ENCODE assay signal across 8 mouse cellular contexts in the genomic region with DNA sequence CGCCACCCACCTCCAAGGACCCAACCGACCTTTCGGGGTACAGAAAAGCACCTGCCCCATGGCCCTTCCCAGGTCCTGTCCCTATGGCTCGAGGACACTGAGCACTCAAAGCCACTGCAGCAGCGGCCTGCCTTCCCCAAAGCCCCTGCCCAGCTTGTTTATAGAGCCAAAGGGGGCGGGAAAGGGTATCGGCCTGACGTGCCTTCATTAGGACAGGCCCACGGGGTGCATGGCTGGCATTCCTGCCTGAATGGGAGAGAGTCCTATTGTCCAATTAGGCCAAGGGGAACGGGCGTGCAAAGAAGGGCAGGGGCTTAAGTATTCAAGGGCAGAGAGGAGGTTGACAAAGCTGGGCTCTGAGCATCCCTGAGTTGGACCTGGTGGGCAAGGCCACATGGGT. TPM values are rescaled to one million over a fixed set of nuclear protein-coding genes. Genes with fewer than 3 reads are reported as not detected.
A peak's percentile ranks its signal among the peaks of the same experiment; 100 is the strongest.
DNase-seq lines count a peak whose midpoint lies in the region; ATAC-seq lines count a peak whose summit lies in the region.

No protein-coding gene starts in this region.

- H3K4me3 ChIP-seq in liver, embryonic 13.5 days (replicated peaks), result no peak overlapping the region
- no peak overlapping the region for H3K4me3 ChIP-seq in liver, embryonic 11.5 days (ENCODE audit: low read depth, low read length)
- H3K4me3 ChIP-seq in forebrain, embryonic 11.5 days (ENCODE audit: low read depth, low read length), result no peak overlapping the region
- no peak overlapping the region for H3K4me3 ChIP-seq in hindbrain, embryonic 14.5 days (replicated peaks; ENCODE audit: low read length)
- H3K4me3 ChIP-seq in neural tube, embryonic 15.5 days (replicated peaks), result no peak overlapping the region

- H3K9ac ChIP-seq in liver, embryonic 13.5 days, result no peak overlapping the region
- H3K9ac ChIP-seq in liver, embryonic 11.5 days (ENCODE audit: low read depth, low read length), result no peak overlapping the region
- H3K9ac ChIP-seq in forebrain, embryonic 11.5 days (ENCODE audit: low read length), result no peak overlapping the region
- 0 out of 2 replicates have a peak overlapping the region, but pooled peaks have one; percentile 14 for H3K9ac ChIP-seq in hindbrain, embryonic 14.5 days
- H3K9ac ChIP-seq in neural tube, embryonic 15.5 days (replicated peaks), result 0 out of 2 replicates have a peak overlapping the region, but pooled peaks have one; percentile 1

- 88% methylated on average over 11 of the region's 11 CpGs for WGBS in liver, embryonic 13.5 days (ENCODE audit: insufficient replicate concordance)
- WGBS in liver, embryonic 11.5 days, result 87% methylated on average over 11 of the region's 11 CpGs
- WGBS in forebrain, embryonic 11.5 days, result 48% methylated on average over 11 of the region's 11 CpGs
- WGBS in hindbrain, embryonic 14.5 days, result 41% methylated on average over 11 of the region's 11 CpGs
- 39% methylated on average over 11 of the region's 11 CpGs for WGBS in neural tube, embryonic 15.5 days

- H3K4me2 ChIP-seq in liver, embryonic 13.5 days, result 0 out of 2 replicates have a peak overlapping the region, but pooled peaks have one; percentile 8
- H3K4me2 ChIP-seq in liver, embryonic 11.5 days, result no peak overlapping the region
- 0 out of 2 replicates have a peak overlapping the region, but pooled peaks have one; percentile 18 for H3K4me2 ChIP-seq in forebrain, embryonic 11.5 days (ENCODE audit: low read depth, low read length, severe bottlenecking)
- H3K4me2 ChIP-seq in hindbrain, embryonic 14.5 days (replicated peaks), result peak overlapping the region; percentile 88
- peak overlapping the region; percentile 96 for H3K4me2 ChIP-seq in neural tube, embryonic 15.5 days

- no peaks in the 10 kb centered on the region for H3K27me3 ChIP-seq in liver, embryonic 13.5 days
- no peaks in the 10 kb centered on the region for H3K27me3 ChIP-seq in liver, embryonic 11.5 days (replicated peaks; ENCODE audit: control insufficient read depth, insufficient read depth, low read length)
- H3K27me3 ChIP-seq in forebrain, embryonic 11.5 days (ENCODE audit: control insufficient read depth, insufficient read depth, low read length), result no peaks in the 10 kb centered on the region
- no peaks in the 10 kb centered on the region for H3K27me3 ChIP-seq in hindbrain, embryonic 14.5 days (ENCODE audit: control insufficient read depth, insufficient read depth, low read length)
- H3K27me3 ChIP-seq in neural tube, embryonic 15.5 days (replicated peaks), result no peaks in the 10 kb centered on the region

- peak overlapping the region; percentile 85 for H3K27ac ChIP-seq in liver, embryonic 13.5 days
- no peak overlapping the region for H3K27ac ChIP-seq in liver, embryonic 11.5 days (ENCODE audit: low read depth, low read length)
- 0 out of 2 replicates have a peak overlapping the region, but pooled peaks have one; percentile 37 for H3K27ac ChIP-seq in forebrain, embryonic 11.5 days (ENCODE audit: low read depth, low read length)
- peak overlapping the region; percentile 74 for H3K27ac ChIP-seq in hindbrain, embryonic 14.5 days
- H3K27ac ChIP-seq in neural tube, embryonic 15.5 days (replicated peaks), result peak overlapping the region; percentile 72

- ATAC-seq in liver, embryonic 13.5 days (ENCODE audit: low read depth), result no peak
- no peak for ATAC-seq in liver, embryonic 11.5 days (replicated peaks; ENCODE audit: low FRiP score)
- ATAC-seq in forebrain, embryonic 11.5 days (replicated peaks; ENCODE audit: low FRiP score), result no peak
- ATAC-seq in hindbrain, embryonic 14.5 days (ENCODE audit: low FRiP score), result no peak
- no peak; the same call in 1 of the 2 replicates for ATAC-seq in neural tube, embryonic 15.5 days (ENCODE audit: low FRiP score)
- ATAC-seq in megakaryocyte progenitor cell, adult 5-6 weeks (replicated peaks; ENCODE audit: poor library complexity), result no peak

- peaks cover 98% of the 10 kb centered on the region for H3K4me1 ChIP-seq in liver, embryonic 13.5 days (replicated peaks)
- H3K4me1 ChIP-seq in liver, embryonic 11.5 days (replicated peaks; ENCODE audit: control insufficient read depth, insufficient read depth, low read length), result peaks cover 65% of the 10 kb centered on the region
- peaks cover 28% of the 10 kb centered on the region for H3K4me1 ChIP-seq in forebrain, embryonic 11.5 days (replicated peaks; ENCODE audit: control insufficient read depth, insufficient read depth, low read length)
- peaks cover 37% of the 10 kb centered on the region for H3K4me1 ChIP-seq in hindbrain, embryonic 14.5 days (replicated peaks; ENCODE audit: control insufficient read depth, insufficient read depth, low read length)
- H3K4me1 ChIP-seq in neural tube, embryonic 15.5 days, result peaks cover 64% of the 10 kb centered on the region

- H3K9me3 ChIP-seq in liver, embryonic 13.5 days (replicated peaks), result no peaks in the 10 kb centered on the region
- no peaks in the 10 kb centered on the region for H3K9me3 ChIP-seq in liver, embryonic 11.5 days (ENCODE audit: control insufficient read depth, low read length)
- H3K9me3 ChIP-seq in forebrain, embryonic 11.5 days (ENCODE audit: control insufficient read depth, low read length), result no peaks in the 10 kb centered on the region
- H3K9me3 ChIP-seq in hindbrain, embryonic 14.5 days (ENCODE audit: control insufficient read depth, low read length), result no peaks in the 10 kb centered on the region
- no peaks in the 10 kb centered on the region for H3K9me3 ChIP-seq in neural tube, embryonic 15.5 days (replicated peaks)

- no peak for DNase-seq in liver, embryonic 13.5 days
- DNase-seq in liver, embryonic 11.5 days (ENCODE audit: low spot score), result no peak
- DNase-seq in forebrain, embryonic 11.5 days (ENCODE audit: low spot score), result no peak
- no peak for DNase-seq in hindbrain, embryonic 14.5 days (ENCODE audit: low spot score)
- no peak for DNase-seq in urinary bladder, postnatal 4 days (ENCODE audit: low spot score in 2 of 2)
- no peak for DNase-seq in layer of hippocampus, postnatal 14 days (ENCODE audit: low spot score in 2 of 2)

- peaks cover 60% of the 10 kb centered on the region for H3K36me3 ChIP-seq in liver, embryonic 13.5 days
- H3K36me3 ChIP-seq in liver, embryonic 11.5 days (ENCODE audit: control insufficient read depth, insufficient read depth, low read length), result peaks cover 33% of the 10 kb centered on the region
- H3K36me3 ChIP-seq in forebrain, embryonic 11.5 days (ENCODE audit: control insufficient read depth, insufficient read depth, low read length), result peaks cover 4% of the 10 kb centered on the region; the same call in 1 of the 2 replicates
- peaks cover 20% of the 10 kb centered on the region for H3K36me3 ChIP-seq in hindbrain, embryonic 14.5 days (replicated peaks; ENCODE audit: control insufficient read depth, insufficient read depth)
- peaks cover 16% of the 10 kb centered on the region for H3K36me3 ChIP-seq in neural tube, embryonic 15.5 days

RNA-seq across cellular contexts. Expression of a gene that starts 5.5 kb away (rescaled TPM):
- polyA plus RNA-seq in liver, embryonic 13.5 days (2015; fragmentation: Nextera tagmentation; extraction: Ambion mirVana), result 5.7 and 6.0 TPM in 2 replicates
- 13.5 and 14.0 TPM in 2 replicates for polyA plus RNA-seq in liver, embryonic 11.5 days (2014; fragmentation: Nextera tagmentation; extraction: Ambion mirVana)
- polyA plus RNA-seq in forebrain, embryonic 11.5 days (2014; fragmentation: Nextera tagmentation; extraction: Ambion mirVana), result 20.4 and 21.2 TPM in 2 replicates
- polyA plus RNA-seq in hindbrain, embryonic 14.5 days (2014; fragmentation: Nextera tagmentation; extraction: Ambion mirVana), result 10.7 and 11.0 TPM in 2 replicates
- polyA plus RNA-seq in neural tube, embryonic 15.5 days (2015; fragmentation: Nextera tagmentation; extraction: Ambion mirVana), result 9.8 and 10.2 TPM in 2 replicates
- total RNA-seq in megakaryocyte progenitor cell, adult 5-6 weeks (2015), result 2.7 and 4.3 TPM in 2 replicates
- 1.5 and 3.5 TPM in 2 replicates for total RNA-seq in megakaryocyte progenitor cell, adult 5-6 weeks (2017)
- total RNA-seq in layer of hippocampus, postnatal 14 days (2021), result 10 to 100 TPM; 22.0 to 24.8 TPM

RNA-seq across cellular contexts. Expression of a gene that starts 6.6 kb away (rescaled TPM):
- polyA plus RNA-seq in liver, embryonic 13.5 days (2015; fragmentation: Nextera tagmentation; extraction: Ambion mirVana), result 19.3 and 20.1 TPM in 2 replicates
- 36.1 and 36.4 TPM in 2 replicates for polyA plus RNA-seq in liver, embryonic 11.5 days (2014; fragmentation: Nextera tagmentation; extraction: Ambion mirVana)
- 29.4 and 33.4 TPM in 2 replicates for polyA plus RNA-seq in forebrain, embryonic 11.5 days (2014; fragmentation: Nextera tagmentation; extraction: Ambion mirVana)
- polyA plus RNA-seq in hindbrain, embryonic 14.5 days (2014; fragmentation: Nextera tagmentation; extraction: Ambion mirVana), result 17.8 and 19.9 TPM in 2 replicates
- polyA plus RNA-seq in neural tube, embryonic 15.5 days (2015; fragmentation: Nextera tagmentation; extraction: Ambion mirVana), result 22.0 and 23.7 TPM in 2 replicates
- total RNA-seq in megakaryocyte progenitor cell, adult 5-6 weeks (2015), result 4.0 and 9.0 TPM in 2 replicates
- 10.9 and 15.0 TPM in 2 replicates for total RNA-seq in megakaryocyte progenitor cell, adult 5-6 weeks (2017)
- total RNA-seq in layer of hippocampus, postnatal 14 days (2021), result 10 to 100 TPM; 12.4 to 15.0 TPM

RNA-seq across cellular contexts. Expression of a gene that starts 15.9 kb away (rescaled TPM):
- 9.8 and 10.2 TPM in 2 replicates for polyA plus RNA-seq in liver, embryonic 13.5 days (2015; fragmentation: Nextera tagmentation; extraction: Ambion mirVana)
- 15.6 and 18.7 TPM in 2 replicates for polyA plus RNA-seq in liver, embryonic 11.5 days (2014; fragmentation: Nextera tagmentation; extraction: Ambion mirVana)
- 3.9 and 5.5 TPM in 2 replicates for polyA plus RNA-seq in forebrain, embryonic 11.5 days (2014; fragmentation: Nextera tagmentation; extraction: Ambion mirVana)
- 1.3 and 2.4 TPM in 2 replicates for polyA plus RNA-seq in hindbrain, embryonic 14.5 days (2014; fragmentation: Nextera tagmentation; extraction: Ambion mirVana)
- 0.97 and 8.8 TPM in 2 replicates for polyA plus RNA-seq in neural tube, embryonic 15.5 days (2015; fragmentation: Nextera tagmentation; extraction: Ambion mirVana)
- total RNA-seq in megakaryocyte progenitor cell, adult 5-6 weeks (2015), result 3.3 and 4.1 TPM in 2 replicates
- total RNA-seq in megakaryocyte progenitor cell, adult 5-6 weeks (2017), result 3.0 and 4.8 TPM in 2 replicates
- total RNA-seq in layer of hippocampus, postnatal 14 days (2021), result 1 to 10 TPM; 2.3 to 3.2 TPM

RNA-seq across cellular contexts. Expression of a gene that starts 42.7 kb away (rescaled TPM):
- 8.2 and 10.9 TPM in 2 replicates for polyA plus RNA-seq in liver, embryonic 13.5 days (2015; fragmentation: Nextera tagmentation; extraction: Ambion mirVana)
- 14.1 and 14.4 TPM in 2 replicates for polyA plus RNA-seq in liver, embryonic 11.5 days (2014; fragmentation: Nextera tagmentation; extraction: Ambion mirVana)
- 25.9 and 28.9 TPM in 2 replicates for polyA plus RNA-seq in forebrain, embryonic 11.5 days (2014; fragmentation: Nextera tagmentation; extraction: Ambion mirVana)
- 17.3 and 20.8 TPM in 2 replicates for polyA plus RNA-seq in hindbrain, embryonic 14.5 days (2014; fragmentation: Nextera tagmentation; extraction: Ambion mirVana)
- 20.3 and 21.2 TPM in 2 replicates for polyA plus RNA-seq in neural tube, embryonic 15.5 days (2015; fragmentation: Nextera tagmentation; extraction: Ambion mirVana)
- total RNA-seq in megakaryocyte progenitor cell, adult 5-6 weeks (2015), result 18.3 and 19.0 TPM in 2 replicates
- total RNA-seq in megakaryocyte progenitor cell, adult 5-6 weeks (2017), result 22.9 and 24.9 TPM in 2 replicates
- total RNA-seq in layer of hippocampus, postnatal 14 days (2021), result 10 to 100 TPM; 37.8 to 42.3 TPM

RNA-seq across cellular contexts. Expression of a gene that starts 50.2 kb away (rescaled TPM):
- polyA plus RNA-seq in liver, embryonic 13.5 days (2015; fragmentation: Nextera tagmentation; extraction: Ambion mirVana), result 0.36 and 0.46 TPM in 2 replicates
- 0.56 and 0.89 TPM in 2 replicates for polyA plus RNA-seq in liver, embryonic 11.5 days (2014; fragmentation: Nextera tagmentation; extraction: Ambion mirVana)
- 0.16 TPM in 1 of 2 replicates, not detected in the other for polyA plus RNA-seq in forebrain, embryonic 11.5 days (2014; fragmentation: Nextera tagmentation; extraction: Ambion mirVana)
- 0.13 TPM in 1 of 2 replicates, not detected in the other for polyA plus RNA-seq in hindbrain, embryonic 14.5 days (2014; fragmentation: Nextera tagmentation; extraction: Ambion mirVana)
- 0.12 and 5.0 TPM in 2 replicates for polyA plus RNA-seq in neural tube, embryonic 15.5 days (2015; fragmentation: Nextera tagmentation; extraction: Ambion mirVana)
- 2.6 and 5.5 TPM in 2 replicates for total RNA-seq in megakaryocyte progenitor cell, adult 5-6 weeks (2015)
- total RNA-seq in megakaryocyte progenitor cell, adult 5-6 weeks (2017), result 1.6 and 5.1 TPM in 2 replicates
- total RNA-seq in layer of hippocampus, postnatal 14 days (2021), result under 1 TPM; 0.35 to 0.36 TPM

Comparison
In these comparisons a context has a peak if more than half of its experiments do, and no peak if none do; other contexts are left out.
1. H3K9ac ChIP-seq: peak in hindbrain, embryonic 14.5 days (single experiment) and neural tube, embryonic 15.5 days (single experiment); none in liver, embryonic 13.5 days (single experiment), liver, embryonic 11.5 days (single experiment) and forebrain, embryonic 11.5 days (single experiment).